Mouse (Mus musculus): ENCODE results near the gene Adam19. TPM values are rescaled to one million over a fixed set of nuclear protein-coding genes. Genes with fewer than 3 reads are reported as not detected.

Gene Adam19
- polyA plus RNA-seq, 1 experiment from 2014 or later = 26.8 TPM

DNA sequence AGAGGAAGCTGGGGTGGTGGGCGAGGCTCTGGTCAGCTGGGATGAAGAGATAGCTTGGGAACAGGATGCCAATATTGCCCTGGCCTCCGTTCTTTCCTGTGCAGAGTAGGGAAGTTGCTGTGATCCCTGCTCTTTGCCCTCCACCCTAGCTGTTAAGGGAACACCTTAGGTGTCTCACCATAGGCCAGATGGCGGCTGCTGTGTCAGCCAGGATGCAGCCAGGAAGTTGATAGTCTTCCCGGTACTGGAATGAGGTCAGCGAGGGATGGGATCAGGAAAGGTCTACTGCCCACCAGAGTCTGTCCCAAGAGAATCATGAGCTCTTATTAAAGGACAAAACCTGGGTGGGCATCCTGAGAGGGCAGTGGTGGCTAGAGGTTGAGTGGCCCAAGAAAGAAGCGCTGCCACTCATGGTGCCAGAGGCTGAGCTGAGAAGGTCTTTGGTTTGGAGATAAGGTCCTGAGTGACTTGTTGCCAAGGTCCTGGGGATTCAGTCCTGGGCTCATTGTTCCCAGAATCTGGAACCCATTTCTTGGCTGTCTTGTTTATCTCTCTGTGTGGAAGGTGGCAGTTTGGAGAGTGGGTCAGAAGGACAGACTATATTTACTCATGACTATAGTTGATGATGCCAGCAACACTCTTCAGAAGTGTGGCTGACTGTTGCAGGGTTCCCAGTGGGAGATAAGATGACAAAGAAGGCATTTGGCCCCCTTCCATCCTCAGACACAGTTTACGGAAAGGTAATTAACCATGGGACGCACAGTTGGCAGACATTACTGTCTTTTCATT lies 54.6 kb downstream of the Adam19 start:
- Histone ChIP-seq H3K27me3 (ENCODE audit: control insufficient read depth, insufficient read depth, low read length) (no peaks in the 10 kb centered on the region), H3K4me2 (replicated peaks; ENCODE audit: low read depth, low read length) (no peak overlapping the region), H3K4me3 (ENCODE audit: low read depth, low read length) (no peak overlapping the region), H3K4me1 (ENCODE audit: control insufficient read depth, insufficient read depth, low read length) (peaks cover 4% of the 10 kb centered on the region; the same call in 1 of the 2 replicates), H3K27ac (ENCODE audit: low read length) (no peak overlapping the region), H3K9me3 (ENCODE audit: control insufficient read depth, low read depth, low read length) (no peaks in the 10 kb centered on the region), H3K36me3 (ENCODE audit: control insufficient read depth, insufficient read depth, low read length) (peaks cover 20% of the 10 kb centered on the region), H3K9ac (replicated peaks; ENCODE audit: low read depth, low read length) (no peak overlapping the region)
- ATAC-seq (ENCODE audit: insufficient number of reproducible peaks, insufficient read depth, low FRiP score, low read depth) = no peak
- 85% methylated on average over 8 of the region's 8 CpGs for WGBS

DNA sequence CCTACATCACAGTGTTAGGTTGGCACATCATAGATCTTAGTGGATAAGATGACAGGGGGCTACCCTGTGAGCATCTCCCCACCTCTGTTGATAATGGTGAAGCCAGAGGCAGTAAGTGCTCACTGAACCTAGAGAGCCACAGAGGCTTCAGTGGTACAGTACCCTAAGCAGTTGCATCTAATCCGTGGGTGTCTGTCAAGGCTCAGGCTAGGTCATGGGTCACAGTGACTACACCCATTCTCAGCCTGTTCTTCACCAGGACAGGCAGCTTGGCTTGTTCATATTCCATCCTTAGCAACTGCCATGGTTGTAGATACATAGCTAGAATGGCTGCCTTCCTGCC lies 55.1 kb downstream of the Adam19 start:
- no peaks in the 10 kb centered on the region for H3K27me3 ChIP-seq (ENCODE audit: control insufficient read depth, insufficient read depth, low read length)
- peaks cover 20% of the 10 kb centered on the region for H3K36me3 ChIP-seq (ENCODE audit: control insufficient read depth, insufficient read depth, low read length)
- no peak overlapping the region for H3K27ac ChIP-seq (ENCODE audit: low read length)
- no peaks in the 10 kb centered on the region for H3K9me3 ChIP-seq (ENCODE audit: control insufficient read depth, low read depth, low read length)
- WGBS = 61% methylated on average over 1 of the region's 1 CpGs
- no peak overlapping the region for H3K4me3 ChIP-seq (ENCODE audit: low read depth, low read length)
- H3K4me2 ChIP-seq (replicated peaks; ENCODE audit: low read depth, low read length) = no peak overlapping the region
- peaks cover 8% of the 10 kb centered on the region; the same call in 1 of the 2 replicates for H3K4me1 ChIP-seq (ENCODE audit: control insufficient read depth, insufficient read depth, low read length)
- no peak overlapping the region for H3K9ac ChIP-seq (replicated peaks; ENCODE audit: low read depth, low read length)
- no peak for ATAC-seq (ENCODE audit: insufficient number of reproducible peaks, insufficient read depth, low FRiP score, low read depth)

DNA sequence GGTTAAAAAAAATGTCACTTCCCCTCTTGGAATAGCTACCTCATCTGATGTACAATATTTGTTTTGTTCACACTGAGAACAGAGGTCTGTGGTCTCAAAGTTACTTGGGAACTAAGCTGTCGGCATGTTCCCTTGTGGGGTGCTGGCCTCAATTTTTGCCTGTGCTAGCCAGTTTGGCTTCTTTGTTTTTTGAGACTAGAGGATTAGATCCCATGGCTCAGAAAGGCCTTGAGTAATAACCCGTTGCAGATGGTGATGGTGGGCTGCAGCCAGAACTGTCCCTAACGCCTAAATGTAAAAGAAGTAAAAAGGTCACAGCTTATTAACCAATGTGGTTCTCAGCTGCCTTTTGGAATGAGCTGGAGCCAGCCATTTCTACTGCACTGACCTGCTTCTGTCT lies 57.4 kb downstream of the Adam19 start:
- Histone ChIP-seq H3K9ac (replicated peaks; ENCODE audit: low read depth, low read length) (no peak overlapping the region), H3K4me2 (replicated peaks; ENCODE audit: low read depth, low read length) (no peak overlapping the region), H3K9me3 (ENCODE audit: control insufficient read depth, low read depth, low read length) (no peaks in the 10 kb centered on the region), H3K27ac (ENCODE audit: low read length) (no peak overlapping the region), H3K36me3 (ENCODE audit: control insufficient read depth, insufficient read depth, low read length) (peaks cover 22% of the 10 kb centered on the region), H3K4me3 (ENCODE audit: low read depth, low read length) (no peak overlapping the region), H3K4me1 (ENCODE audit: control insufficient read depth, insufficient read depth, low read length) (peaks cover 8% of the 10 kb centered on the region; the same call in 1 of the 2 replicates), H3K27me3 (ENCODE audit: control insufficient read depth, insufficient read depth, low read length) (no peaks in the 10 kb centered on the region)
- ATAC-seq (ENCODE audit: insufficient number of reproducible peaks, insufficient read depth, low FRiP score, low read depth) = no peak
- WGBS = 78% methylated on average over 3 of the region's 3 CpGs

DNA sequence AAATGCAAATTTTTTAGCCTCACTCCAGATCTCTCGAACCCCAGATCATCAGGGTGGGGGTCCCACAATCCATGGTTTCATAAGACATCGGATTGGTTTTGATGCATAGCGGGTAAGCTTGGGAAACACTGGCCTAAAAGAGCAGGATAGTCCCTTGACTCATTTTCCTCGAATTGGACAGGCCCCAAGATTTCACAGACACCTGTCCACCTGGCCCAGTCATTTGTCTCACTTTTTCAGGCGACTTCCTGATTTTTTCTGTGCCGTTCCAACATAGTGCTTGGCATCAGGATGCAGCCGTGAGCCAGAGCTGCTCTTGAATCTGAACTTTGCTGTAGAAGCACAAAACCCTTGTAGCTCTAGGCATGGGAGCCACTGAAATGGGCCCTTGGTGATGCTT lies 58.4 kb downstream of the Adam19 start:
- H3K9ac ChIP-seq (replicated peaks; ENCODE audit: low read depth, low read length) = no peak overlapping the region

DNA sequence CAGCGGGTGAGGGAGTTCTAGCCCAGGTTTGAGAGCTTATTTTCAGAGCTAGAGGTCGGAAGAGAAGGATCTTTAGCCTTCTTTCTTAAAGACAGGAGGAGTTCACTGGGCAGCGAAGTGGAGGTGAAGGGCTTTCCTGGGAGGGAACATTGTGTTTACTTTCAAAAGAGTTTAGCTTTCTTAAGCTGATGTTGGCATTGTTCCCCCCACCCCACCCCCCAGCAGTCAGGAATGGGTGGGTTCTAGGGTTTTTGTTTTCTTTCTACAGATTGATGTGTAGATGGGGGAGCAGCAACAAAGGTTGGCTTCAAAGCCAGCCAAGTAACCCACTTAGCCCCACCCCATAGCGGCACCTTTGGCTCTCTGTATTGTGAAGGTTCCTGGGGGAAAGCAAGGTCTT lies 59.2 kb downstream of the Adam19 start:
- H3K9ac ChIP-seq (replicated peaks; ENCODE audit: low read depth, low read length) = no peak overlapping the region
- no peaks in the 10 kb centered on the region for H3K27me3 ChIP-seq (ENCODE audit: control insufficient read depth, insufficient read depth, low read length)
- 62% methylated on average over 4 of the region's 4 CpGs for WGBS
- H3K4me1 ChIP-seq (ENCODE audit: control insufficient read depth, insufficient read depth, low read length) = peaks cover 8% of the 10 kb centered on the region; the same call in 1 of the 2 replicates
- no peak for ATAC-seq (ENCODE audit: insufficient number of reproducible peaks, insufficient read depth, low FRiP score, low read depth)
- H3K36me3 ChIP-seq (ENCODE audit: control insufficient read depth, insufficient read depth, low read length) = peaks cover 26% of the 10 kb centered on the region
- H3K4me2 ChIP-seq (replicated peaks; ENCODE audit: low read depth, low read length) = no peak overlapping the region
- no peak overlapping the region for H3K27ac ChIP-seq (ENCODE audit: low read length)
- no peak overlapping the region for H3K4me3 ChIP-seq (ENCODE audit: low read depth, low read length)
- no peaks in the 10 kb centered on the region for H3K9me3 ChIP-seq (ENCODE audit: control insufficient read depth, low read depth, low read length)

More for the DNA sequence above, 58.4 kb downstream of the Adam19 start:
- H3K9me3 ChIP-seq (ENCODE audit: control insufficient read depth, low read depth, low read length) = no peaks in the 10 kb centered on the region
- H3K4me1 ChIP-seq (ENCODE audit: control insufficient read depth, insufficient read depth, low read length) = peaks cover 8% of the 10 kb centered on the region; the same call in 1 of the 2 replicates
- no peak overlapping the region for H3K4me2 ChIP-seq (replicated peaks; ENCODE audit: low read depth, low read length)
- WGBS = 90% methylated on average over 7 of the region's 7 CpGs
- H3K4me3 ChIP-seq (ENCODE audit: low read depth, low read length) = no peak overlapping the region
- H3K36me3 ChIP-seq (ENCODE audit: control insufficient read depth, insufficient read depth, low read length) = peaks cover 24% of the 10 kb centered on the region
- no peak for ATAC-seq (ENCODE audit: insufficient number of reproducible peaks, insufficient read depth, low FRiP score, low read depth)
- no peaks in the 10 kb centered on the region for H3K27me3 ChIP-seq (ENCODE audit: control insufficient read depth, insufficient read depth, low read length)
- H3K27ac ChIP-seq (ENCODE audit: low read length) = no peak overlapping the region

DNA sequence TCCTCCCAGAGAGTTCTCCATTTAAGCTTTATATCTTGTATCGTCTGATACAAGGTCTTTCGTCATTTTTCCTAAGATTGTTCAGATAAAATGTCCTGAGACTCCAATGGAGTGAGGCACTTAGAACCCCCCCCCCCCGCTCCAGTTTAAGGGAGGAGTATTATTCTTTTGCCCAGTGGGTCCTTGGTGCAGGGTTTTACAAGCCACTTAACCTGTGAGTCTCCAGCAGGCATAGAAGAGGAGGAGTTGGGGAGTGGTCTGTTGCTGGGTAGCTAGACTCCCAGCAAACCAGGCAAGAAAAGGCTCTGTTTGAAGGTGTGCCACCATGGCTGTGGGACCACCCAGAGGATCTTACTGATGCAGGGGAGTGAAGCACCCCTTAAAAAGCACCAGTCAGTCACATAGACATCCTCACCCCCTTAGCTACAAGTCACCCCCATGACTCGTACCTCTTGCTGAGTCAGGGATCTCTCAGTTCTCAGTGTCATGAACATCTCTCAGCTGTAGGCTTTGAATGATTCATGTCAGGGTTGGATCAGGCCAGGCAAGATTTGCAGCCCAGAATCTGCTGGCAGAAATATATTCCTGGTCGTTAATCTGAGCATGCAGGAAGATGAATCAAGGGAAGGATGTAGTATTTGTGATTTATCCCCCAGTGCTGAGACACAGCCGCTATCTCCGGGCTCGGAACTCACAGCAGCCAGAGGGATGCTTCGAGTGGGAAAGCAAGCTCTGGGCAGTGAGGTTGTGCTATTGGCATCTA lies 59.8 kb downstream of the Adam19 start:
- Histone ChIP-seq H3K4me2 (replicated peaks; ENCODE audit: low read depth, low read length) (no peak overlapping the region), H3K36me3 (ENCODE audit: control insufficient read depth, insufficient read depth, low read length) (peaks cover 28% of the 10 kb centered on the region), H3K4me1 (ENCODE audit: control insufficient read depth, insufficient read depth, low read length) (peaks cover 8% of the 10 kb centered on the region; the same call in 1 of the 2 replicates), H3K27me3 (ENCODE audit: control insufficient read depth, insufficient read depth, low read length) (no peaks in the 10 kb centered on the region), H3K4me3 (ENCODE audit: low read depth, low read length) (no peak overlapping the region), H3K9me3 (ENCODE audit: control insufficient read depth, low read depth, low read length) (no peaks in the 10 kb centered on the region), H3K9ac (replicated peaks; ENCODE audit: low read depth, low read length) (no peak overlapping the region), H3K27ac (ENCODE audit: low read length) (no peak overlapping the region)
- WGBS = 69% methylated on average over 9 of the region's 9 CpGs
- no peak for ATAC-seq (ENCODE audit: insufficient number of reproducible peaks, insufficient read depth, low FRiP score, low read depth)

- Histone ChIP-seq H3K4me2 (replicated peaks; ENCODE audit: low read depth, low read length) (no peak overlapping the region), H3K36me3 (ENCODE audit: control insufficient read depth, insufficient read depth, low read length) (peaks cover 30% of the 10 kb centered on the region), H3K9ac (replicated peaks; ENCODE audit: low read depth, low read length) (no peak overlapping the region), H3K27ac (ENCODE audit: low read length) (no peak overlapping the region), H3K4me3 (ENCODE audit: low read depth, low read length) (no peak overlapping the region), H3K27me3 (ENCODE audit: control insufficient read depth, insufficient read depth, low read length) (no peaks in the 10 kb centered on the region), H3K4me1 (ENCODE audit: control insufficient read depth, insufficient read depth, low read length) (peaks cover 8% of the 10 kb centered on the region; the same call in 1 of the 2 replicates), H3K9me3 (ENCODE audit: control insufficient read depth, low read depth, low read length) (no peaks in the 10 kb centered on the region)
- ATAC-seq (ENCODE audit: insufficient number of reproducible peaks, insufficient read depth, low FRiP score, low read depth) = no peak; the same call in 1 of the 2 replicates
- WGBS = 61% methylated on average over 2 of the region's 2 CpGs
Measured at GRCm38 (mm10) chr11:46116510-46116909, 60.7 kb downstream of the Adam19 start.

DNA sequence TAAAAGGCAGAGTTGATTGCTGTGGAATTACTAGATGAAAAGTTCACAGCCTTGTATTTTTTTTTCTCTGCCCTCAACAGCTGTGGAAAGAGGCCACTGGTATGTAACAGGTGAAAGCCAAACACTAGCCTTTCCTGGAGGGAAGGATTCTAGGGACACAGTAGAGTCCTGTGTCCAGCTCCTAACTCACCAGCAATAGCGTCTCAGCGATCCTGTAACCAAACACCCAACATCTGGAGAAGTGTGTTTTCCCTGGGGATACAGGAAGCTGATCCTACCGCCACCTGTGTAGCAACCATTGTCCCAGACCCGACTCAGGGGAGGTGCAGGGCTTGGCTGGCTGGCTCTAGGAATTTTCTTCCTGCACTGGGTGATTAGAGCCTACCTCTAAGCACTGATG lies 63.8 kb downstream of the Adam19 start:
- H3K4me2 ChIP-seq (replicated peaks; ENCODE audit: low read depth, low read length) = no peak overlapping the region
- no peak overlapping the region for H3K27ac ChIP-seq (ENCODE audit: low read length)
- 25% methylated on average over 4 of the region's 4 CpGs for whole genome bisulfite sequencing
- H3K9me3 ChIP-seq (ENCODE audit: control insufficient read depth, low read depth, low read length) = no peaks in the 10 kb centered on the region
- H3K4me3 ChIP-seq (ENCODE audit: low read depth, low read length) = no peak overlapping the region
- H3K27me3 ChIP-seq (ENCODE audit: control insufficient read depth, insufficient read depth, low read length) = no peaks in the 10 kb centered on the region
- H3K9ac ChIP-seq (replicated peaks; ENCODE audit: low read depth, low read length) = no peak overlapping the region
- H3K36me3 ChIP-seq (ENCODE audit: control insufficient read depth, insufficient read depth, low read length) = peaks cover 27% of the 10 kb centered on the region
- H3K4me1 ChIP-seq (ENCODE audit: control insufficient read depth, insufficient read depth, low read length) = peaks cover 8% of the 10 kb centered on the region; the same call in 1 of the 2 replicates
- ATAC-seq (ENCODE audit: insufficient number of reproducible peaks, insufficient read depth, low FRiP score, low read depth) = no peak
